Mouse (Mus musculus) kidney, adult 2 months (tissue): ENCODE data around the gene Rps21.

Experiments used
- CTCF ChIP-seq: fragments of 200-500 bp; conservative IDR thresholded peaks from 2 replicates; pipeline ENCODE4 v1.5.1; 2011; ENCODE audit warnings: low read depth, mild to moderate bottlenecking, control low read depth, low read length, moderate library complexity, mixed read lengths; ENCODE audit not compliant: insufficient read depth, insufficient read length
- POLR2A ChIP-seq: fragments of 200-500 bp; IDR thresholded peaks from one replicate; pipeline ENCODE4 v1.6.1; 2011; ENCODE audit warnings: low read depth, low read length, control low read depth

DNA sequence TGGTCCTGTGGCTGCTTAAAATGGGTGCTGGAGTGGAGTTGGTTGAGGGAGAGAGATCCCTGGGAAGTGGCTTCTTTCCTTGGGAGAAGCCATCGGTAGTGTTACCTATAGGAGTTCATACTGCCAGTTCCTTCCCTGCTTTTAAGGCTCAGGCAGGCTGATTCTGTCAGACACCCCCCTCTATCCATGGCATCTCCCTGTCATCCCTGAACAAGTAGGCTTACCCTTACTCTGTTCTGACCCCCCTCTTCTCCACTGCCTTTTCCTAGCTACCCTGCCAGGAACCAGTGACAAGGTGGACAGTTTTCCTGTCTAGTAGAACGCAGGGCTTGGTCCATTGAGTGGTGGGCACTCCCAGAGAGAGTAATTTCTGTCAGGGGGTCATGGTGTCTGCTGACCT is 17.3 kb downstream of the Rps21 start:
- TF ChIP-seq CTCF: no peak
- TF ChIP-seq POLR2A: no peak
